Mouse (Mus musculus) forebrain, embryonic 11.5 days (tissue): ENCODE data around the gene Tbx10. TPM values are rescaled to one million over a fixed set of nuclear protein-coding genes. Genes with fewer than 3 reads are reported as not detected.
A peak's percentile ranks its signal among the peaks of the same experiment; 100 is the strongest.
"Not testable (repeated sequence)": the region's sequence is repeated elsewhere in the genome, so short reads cannot be mapped to it uniquely, and the experiment has no call there.

ENCODE experiments used
- ATAC-seq: fragments of 200-750 bp; cut with Nextera tagmentation; replicated peaks from 2 replicates; pipeline ENCODE4 v1.8.0; 2017; ENCODE audit warnings: moderate TSS enrichment; ENCODE audit not compliant: low FRiP score
- DNase-seq: peaks from one replicate; pipeline ENCODE4 v3.0.0-alpha.2; 2017; ENCODE audit warnings: low spot score
- H3K27ac ChIP-seq: fragments of 300-500 bp; sonication (generic); 2 replicates; pipeline ENCODE4 v1.5.1; 2014; ENCODE audit warnings: low read depth, low read length
- H3K27me3 ChIP-seq: fragments of 300-500 bp; sonication (generic); 2 replicates; pipeline ENCODE4 v1.6.1; 2014; ENCODE audit warnings: mild to moderate bottlenecking, low read length, mixed read lengths; ENCODE audit not compliant: control insufficient read depth, insufficient read depth
- H3K36me3 ChIP-seq: fragments of 300-500 bp; sonication (generic); 2 replicates; pipeline ENCODE4 v1.6.1; 2014; ENCODE audit warnings: mild to moderate bottlenecking, low read length, moderate library complexity, mixed read lengths; ENCODE audit not compliant: control insufficient read depth, insufficient read depth
- H3K4me1 ChIP-seq: fragments of 300-500 bp; sonication (generic); replicated peaks from 2 replicates; pipeline ENCODE4 v1.6.1; 2014; ENCODE audit warnings: low read length, mixed read lengths; ENCODE audit not compliant: control insufficient read depth, insufficient read depth
- H3K4me2 ChIP-seq: fragments of 300-500 bp; sonication (generic); 2 replicates; pipeline ENCODE4 v1.6.1; 2014; ENCODE audit warnings: low read depth, mild to moderate bottlenecking, low read length, moderate library complexity, mixed read lengths; ENCODE audit not compliant: severe bottlenecking
- H3K4me3 ChIP-seq: fragments of 300-500 bp; sonication (generic); 2 replicates; pipeline ENCODE4 v1.5.1; 2014; ENCODE audit warnings: low read depth, low read length
- H3K9ac ChIP-seq: fragments of 300-500 bp; sonication (generic); 2 replicates; pipeline ENCODE4 v1.6.1; 2014; ENCODE audit warnings: low read length
- H3K9me3 ChIP-seq: fragments of 300-500 bp; sonication (generic); 2 replicates; pipeline ENCODE4 v1.6.1; 2016; ENCODE audit warnings: low read length, mixed read lengths; ENCODE audit not compliant: control insufficient read depth
- WGBS: fragments of 180-500 bp; shearing (Covaris S2); extraction: QIAGEN DNeasy Blood & Tissue Kit; methylation state at CpG from one replicate; pipeline ENCODE4 v1.1.7; 2014; 5-methylcytosine and 5-hydroxymethylcytosine counted together
- polyA plus RNA-seq: library from polyadenylated mRNA; unstranded; fragments of >200 nt; fragmentation: Nextera tagmentation; extraction: Ambion mirVana; gene quantifications from 2 replicates; pipeline ENCODE4 v1.2.1, GENCODE M21; 2014

The Tbx10 gene
- polyA plus RNA-seq, 1 experiment from 2014 or later, result not detected

DNA sequence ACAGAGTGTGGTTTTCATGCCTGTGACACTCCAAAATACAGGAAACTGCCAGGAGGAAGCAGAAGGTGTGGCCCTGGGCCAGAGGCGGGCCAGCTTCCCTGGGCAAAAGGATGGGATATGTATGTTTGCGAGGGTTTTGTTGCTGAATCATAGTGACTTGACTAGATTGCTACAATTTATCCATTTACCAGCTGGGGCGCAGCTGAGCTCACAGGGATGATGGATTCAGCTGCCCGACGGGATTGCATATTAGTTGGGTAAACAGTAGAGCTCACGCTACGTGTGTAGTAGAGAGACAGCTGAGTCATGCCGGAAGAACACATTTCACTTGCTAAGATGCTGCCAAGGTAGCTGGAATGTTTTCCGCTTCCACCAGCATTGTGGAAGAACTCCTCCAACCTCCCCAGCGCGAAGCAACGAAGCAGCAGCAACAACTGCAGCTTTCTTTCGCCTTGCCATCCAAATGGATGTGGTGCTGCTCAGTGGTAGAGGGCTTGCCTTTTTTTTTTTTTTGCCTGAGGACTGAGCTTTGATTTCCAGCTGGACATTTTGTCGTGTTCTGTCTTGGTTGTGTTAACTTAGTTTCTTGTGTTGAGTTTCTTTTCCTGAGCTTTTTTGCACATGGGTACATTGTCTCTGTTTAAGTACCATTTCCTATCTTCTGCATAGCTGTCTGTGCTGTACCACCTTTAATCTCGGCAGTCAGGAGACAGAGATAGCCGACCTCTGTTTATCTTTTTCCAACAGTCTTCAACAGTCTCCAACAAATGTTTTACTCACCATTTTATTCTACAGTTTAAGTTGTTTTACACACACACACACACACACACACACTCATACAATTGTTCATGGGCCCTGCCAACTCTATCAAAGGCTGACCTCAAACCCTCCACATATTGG, 53.7 kb downstream of the Tbx10 start, which contains the start of gene Gstp2:
Gene Gstp2, minus strand, starts transcription at position 58 of the 900 bp plus-strand sequence.
- no peak within 1 kb of the TSS for H3K9ac ChIP-seq
- no peak within 1 kb of the TSS for H3K4me3 ChIP-seq
- H3K27me3 ChIP-seq, result no peaks in the 10 kb centered on the region
- no peaks in the 10 kb centered on the region for H3K36me3 ChIP-seq
- no peak within 1 kb of the TSS for H3K27ac ChIP-seq
- DNase-seq, result no peak
- 63% methylated on average over 16 of the region's 16 CpGs for WGBS
- no peaks in the 10 kb centered on the region for H3K4me1 ChIP-seq
- no peak for ATAC-seq
- H3K4me2 ChIP-seq, result no peak within 1 kb of the TSS
- no peaks in the 10 kb centered on the region for H3K9me3 ChIP-seq

DNA sequence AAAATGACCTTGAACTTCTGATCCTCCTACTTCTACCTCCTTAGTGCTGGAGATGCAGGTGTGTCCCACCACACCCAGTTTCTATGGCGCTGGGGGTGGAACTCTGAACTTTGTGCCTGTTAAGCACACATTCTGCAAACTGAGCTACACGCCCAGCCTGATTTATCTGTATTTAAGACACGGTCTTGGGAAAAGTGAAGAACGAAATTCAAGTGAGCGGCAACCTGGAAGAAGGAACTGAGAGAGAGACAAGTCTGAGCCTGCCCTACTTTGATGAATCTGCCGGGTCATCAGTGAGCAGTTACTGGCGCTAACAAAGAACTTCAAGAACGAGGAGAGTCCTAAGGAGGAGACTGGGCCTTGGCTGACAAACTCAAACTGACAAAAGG, 54.3 kb downstream of the Tbx10 start:
- no peak overlapping the region for H3K4me3 ChIP-seq
- ATAC-seq (no peak), DNase-seq (no peak)
- no peaks in the 10 kb centered on the region for H3K27me3 ChIP-seq
- H3K4me1 ChIP-seq, result no peaks in the 10 kb centered on the region
- H3K36me3 ChIP-seq, result no peaks in the 10 kb centered on the region
- H3K9ac ChIP-seq, result no peak overlapping the region
- H3K27ac ChIP-seq, result no peak overlapping the region
- H3K4me2 ChIP-seq, result no peak overlapping the region
- WGBS, result 83% methylated on average over 8 of the region's 8 CpGs
- no peaks in the 10 kb centered on the region for H3K9me3 ChIP-seq

DNA sequence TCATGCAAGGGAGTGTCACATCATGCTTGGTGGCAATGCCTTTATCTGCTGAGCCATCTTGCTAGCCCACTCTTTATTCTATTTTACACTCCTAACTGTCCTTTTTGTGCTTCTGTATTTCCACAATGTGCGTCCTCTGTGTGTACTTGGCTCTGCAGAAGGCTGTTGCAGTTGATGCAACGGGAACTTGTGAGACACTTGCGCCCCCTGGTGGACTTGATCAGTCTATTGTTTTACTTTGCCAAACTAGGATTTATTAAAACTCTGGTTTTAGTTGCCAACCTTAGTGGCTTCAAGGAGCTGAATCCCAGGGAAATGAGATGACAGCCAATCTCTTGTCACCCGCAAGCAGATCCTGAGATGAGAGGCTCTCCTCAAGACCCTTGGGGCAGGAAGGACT, 55.3 kb downstream of the Tbx10 start:
- H3K27me3 ChIP-seq, result no peaks in the 10 kb centered on the region
- WGBS, result 22% methylated on average over 4 of the region's 4 CpGs
- no peak for ATAC-seq
- no peak overlapping the region for H3K4me2 ChIP-seq
- H3K36me3 ChIP-seq, result no peaks in the 10 kb centered on the region
- no peak overlapping the region for H3K9ac ChIP-seq
- peak; percentile 88 for DNase-seq
- H3K9me3 ChIP-seq, result no peaks in the 10 kb centered on the region
- no peak overlapping the region for H3K27ac ChIP-seq
- no peaks in the 10 kb centered on the region for H3K4me1 ChIP-seq
- H3K4me3 ChIP-seq, result no peak overlapping the region

DNA sequence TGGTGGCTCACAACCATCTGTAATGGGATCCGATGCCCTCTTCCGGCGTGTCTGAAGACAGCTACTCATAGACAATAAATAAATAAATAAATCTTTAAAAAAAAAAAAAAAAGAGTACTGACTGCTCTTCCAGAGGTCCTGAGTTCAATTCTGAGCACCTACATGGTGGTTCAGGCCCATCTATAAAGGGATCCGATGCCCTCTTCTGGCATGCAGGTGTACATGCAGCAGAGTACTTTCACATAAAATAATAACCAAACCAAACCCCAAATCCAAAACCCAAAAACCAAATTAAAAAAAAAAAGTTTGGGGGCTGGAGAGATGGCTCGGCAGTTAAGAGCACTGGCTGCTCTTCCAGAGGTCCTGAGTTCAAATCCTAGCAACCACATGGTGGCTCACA, 56.5 kb downstream of the Tbx10 start:
- not testable (repeated sequence) for H3K27ac ChIP-seq, H3K9ac ChIP-seq, H3K4me1 ChIP-seq, ATAC-seq, H3K9me3 ChIP-seq, DNase-seq, H3K4me3 ChIP-seq, H3K36me3 ChIP-seq, H3K27me3 ChIP-seq, H3K4me2 ChIP-seq
- 84% methylated on average over 5 of the region's 5 CpGs for WGBS

Other genes with a start within 250 kb of the Tbx10 start
- gene Kmt5b, start 225.3 kb upstream of the Tbx10 start, polyA plus RNA-seq, result 43.2 and 44.6 TPM in 2 replicates
- gene Chka, start 141.0 kb upstream of the Tbx10 start, polyA plus RNA-seq, result 65.8 and 70.0 TPM in 2 replicates
- 11.4 and 15.7 TPM in 2 replicates for gene Tcirg1, start 85.6 kb upstream of the Tbx10 start, polyA plus RNA-seq
- 189 and 206 TPM in 2 replicates for gene Ndufs8, start 80.0 kb upstream of the Tbx10 start, polyA plus RNA-seq
- 0.35 and 0.64 TPM in 2 replicates for gene Aldh3b1, start 62.9 kb upstream of the Tbx10 start, polyA plus RNA-seq
- 4.9 and 5.7 TPM in 2 replicates for gene Unc93b1, start 57.6 kb upstream of the Tbx10 start, polyA plus RNA-seq
- gene Aldh3b3, start 34.1 kb upstream of the Tbx10 start, polyA plus RNA-seq, result not detected in 2 replicates
- gene Aldh3b2, start 20.4 kb upstream of the Tbx10 start, polyA plus RNA-seq, result 0.73 and 1.0 TPM in 2 replicates
- gene Acy3, start 6.2 kb upstream of the Tbx10 start, polyA plus RNA-seq, result 1.7 and 2.3 TPM in 2 replicates
- 21.2 and 21.9 TPM in 2 replicates for gene Nudt8, start 7.8 kb downstream of the Tbx10 start, polyA plus RNA-seq
- 3.0 TPM in 2 replicates for gene Gm49405, start 7.9 kb downstream of the Tbx10 start, polyA plus RNA-seq
- gene Doc2g, start 10.6 kb downstream of the Tbx10 start, polyA plus RNA-seq, result 3.8 and 4.2 TPM in 2 replicates
- 174 and 198 TPM in 2 replicates for gene Ndufv1, start 20.1 kb downstream of the Tbx10 start, polyA plus RNA-seq
- 347 and 365 TPM in 2 replicates for gene Gstp1, start 45.2 kb downstream of the Tbx10 start, polyA plus RNA-seq
- 1.4 and 1.8 TPM in 2 replicates for gene Gstp2, start 53.3 kb downstream of the Tbx10 start, polyA plus RNA-seq
- gene Gstp3, start 66.8 kb downstream of the Tbx10 start, polyA plus RNA-seq, result not detected in 2 replicates
- not detected in 2 replicates for gene Cabp2, start 88.8 kb downstream of the Tbx10 start, polyA plus RNA-seq
- 73.6 and 83.9 TPM in 2 replicates for gene Cdk2ap2, start 104.4 kb downstream of the Tbx10 start, polyA plus RNA-seq
- 13.9 and 18.0 TPM in 2 replicates for gene Pitpnm1, start 107.2 kb downstream of the Tbx10 start, polyA plus RNA-seq
- gene Aip, start 133.1 kb downstream of the Tbx10 start, polyA plus RNA-seq, result 52.3 and 59.0 TPM in 2 replicates
- gene Gpr152, start 147.0 kb downstream of the Tbx10 start, polyA plus RNA-seq, result not detected in 2 replicates
- not detected in 2 replicates for gene Cabp4, start 151.3 kb downstream of the Tbx10 start, polyA plus RNA-seq
- 119 and 128 TPM in 2 replicates for gene Coro1b, start 155.9 kb downstream of the Tbx10 start, polyA plus RNA-seq
- gene Ptprcap, start 160.9 kb downstream of the Tbx10 start, polyA plus RNA-seq, result 0.52 and 0.96 TPM in 2 replicates
- 50.1 and 55.8 TPM in 2 replicates for gene Rps6kb2, start 170.6 kb downstream of the Tbx10 start, polyA plus RNA-seq
- 3.1 and 3.2 TPM in 2 replicates for gene Carns1, start 182.7 kb downstream of the Tbx10 start, polyA plus RNA-seq
- 0.43 and 1.3 TPM in 2 replicates for gene Tbc1d10c, start 198.5 kb downstream of the Tbx10 start, polyA plus RNA-seq
- 856 and 864 TPM in 2 replicates for gene Ppp1ca, start 199.3 kb downstream of the Tbx10 start, polyA plus RNA-seq
- gene Rad9a, start 208.9 kb downstream of the Tbx10 start, polyA plus RNA-seq, result 49.9 and 52.6 TPM in 2 replicates
- 1.0 and 1.8 TPM in 2 replicates for gene Clcf1, start 221.5 kb downstream of the Tbx10 start, polyA plus RNA-seq
- not detected in 2 replicates for gene AC109138.7, start 221.6 kb downstream of the Tbx10 start, polyA plus RNA-seq
- gene Pold4, start 239.1 kb downstream of the Tbx10 start, polyA plus RNA-seq, result 8.0 and 8.8 TPM in 2 replicates